Mouse (Mus musculus) MEL (cell line): ENCODE data around the gene Dpf3. TPM values are rescaled to one million over a fixed set of nuclear protein-coding genes. Genes with fewer than 3 reads are reported as not detected.

Experiments
- DNase-seq: peaks from one replicate; pipeline ENCODE4 v3.0.0; 2011; ENCODE audit warnings: low read depth, low spot score
- H3K27ac ChIP-seq: 2 replicates; pipeline ENCODE4 v1.5.1; 2012; ENCODE audit warnings: low read depth, mild to moderate bottlenecking, control low read depth, low read length, moderate library complexity; ENCODE audit not compliant: control insufficient read depth
- H3K27me3 ChIP-seq, 2 experiments: fragments of 150-350 bp in 1 of 2; sonication (generic) in 1 of 2; 2 replicates each; pipeline ENCODE4 v1.6.1; 2012; ENCODE audit warnings: low read length in 2 of 2, mild to moderate bottlenecking in 2 of 2, improper control_type of control experiment in 1 of 2, moderate library complexity in 1 of 2; ENCODE audit not compliant: insufficient read depth in 2 of 2, control insufficient read depth in 1 of 2
- H3K36me3 ChIP-seq, 2 experiments: 2 replicates each; pipeline ENCODE4 v1.6.1; 2012 to 2014; ENCODE audit warnings: low read length in 2 of 2, improper control_type of control experiment in 1 of 2, inconsistent platforms in 1 of 2, mild to moderate bottlenecking in 1 of 2; ENCODE audit not compliant: insufficient read depth in 2 of 2, control insufficient read depth in 1 of 2
- H3K4me1 ChIP-seq, 2 experiments: fragments of 150-350 bp in 1 of 2; sonication (generic) in 1 of 2; 2 replicates each; pipeline ENCODE4 v1.6.1; 2012; ENCODE audit warnings: low read length in 2 of 2, improper control_type of control experiment in 1 of 2, mild to moderate bottlenecking in 1 of 2; ENCODE audit not compliant: insufficient read depth in 2 of 2, control insufficient read depth in 1 of 2
- H3K4me3 ChIP-seq, 2 experiments: fragments of 150-350 bp in 1 of 2; sonication (generic) in 1 of 2; 2 replicates each; pipeline ENCODE4 v1.5.1; 2012; ENCODE audit warnings: low read depth in 2 of 2, low read length in 2 of 2, mild to moderate bottlenecking in 2 of 2, moderate library complexity in 2 of 2, control low read depth in 1 of 2, improper control_type of control experiment in 1 of 2; ENCODE audit not compliant: control insufficient read depth in 1 of 2, insufficient read depth in 1 of 2
- H3K79me2 ChIP-seq: 2 replicates; pipeline ENCODE4 v1.6.1; 2012; ENCODE audit warnings: mild to moderate bottlenecking, low read length, moderate library complexity; ENCODE audit not compliant: control insufficient read depth, poor library complexity, insufficient read depth
- H3K9ac ChIP-seq: 2 replicates; pipeline ENCODE4 v1.6.1; 2012; ENCODE audit warnings: low read depth, mild to moderate bottlenecking, control low read depth, low read length, moderate library complexity; ENCODE audit not compliant: control insufficient read depth, poor library complexity, severe bottlenecking
- H3K9me3 ChIP-seq: fragments of 150-350 bp; sonication (generic); replicated peaks from 2 replicates; pipeline ENCODE4 v1.6.1; 2012; ENCODE audit warnings: mild to moderate bottlenecking, low read length, improper control_type of control experiment, moderate library complexity; ENCODE audit not compliant: insufficient read depth
- E2F4 ChIP-seq: IDR thresholded peaks from 2 replicates; pipeline ENCODE4 v1.6.1; 2011; ENCODE audit warnings: low read depth, low read length, improper control_type of control experiment, borderline replicate concordance
- ELF1 ChIP-seq: IDR thresholded peaks from 2 replicates; pipeline ENCODE4 v1.6.1; 2014; ENCODE audit warnings: low read depth, mild to moderate bottlenecking, inconsistent platforms, low read length, improper control_type of control experiment, moderate library complexity
- EP300 ChIP-seq, 2 experiments: IDR thresholded peaks; 2 replicates each; pipeline ENCODE4 v1.6.1; 2011; ENCODE audit warnings: improper control_type of control experiment in 2 of 2, low read length in 2 of 2, low read depth in 1 of 2, mild to moderate bottlenecking in 1 of 2
- ETS1 ChIP-seq: IDR thresholded peaks from 2 replicates; pipeline ENCODE4 v1.6.1; 2012; ENCODE audit warnings: low read depth, mild to moderate bottlenecking, inconsistent platforms, low read length, improper control_type of control experiment, moderate library complexity
- GATA1 ChIP-seq: IDR thresholded peaks from 2 replicates; pipeline ENCODE4 v1.6.1; 2011; ENCODE audit warnings: low read depth, low read length, improper control_type of control experiment
- HCFC1 ChIP-seq: IDR thresholded peaks from 2 replicates; pipeline ENCODE4 v1.6.1; 2012; ENCODE audit warnings: low read depth, mild to moderate bottlenecking, inconsistent platforms, low read length, improper control_type of control experiment, moderate library complexity
- JUND ChIP-seq: IDR thresholded peaks from 2 replicates; pipeline ENCODE4 v1.6.1; 2011; ENCODE audit warnings: low read depth, mild to moderate bottlenecking, improper control_type of control experiment, low read length
- MAFK ChIP-seq: IDR thresholded peaks from 2 replicates; pipeline ENCODE4 v1.6.1; 2011; ENCODE audit warnings: low read depth, mild to moderate bottlenecking, low read length, improper control_type of control experiment, borderline replicate concordance
- MAZ ChIP-seq: IDR thresholded peaks from 2 replicates; pipeline ENCODE4 v1.6.1; 2012; ENCODE audit warnings: low read depth, mild to moderate bottlenecking, inconsistent platforms, low read length, improper control_type of control experiment
- MEF2A ChIP-seq: IDR thresholded peaks from 2 replicates; pipeline ENCODE4 v1.6.1; 2014; ENCODE audit warnings: low read depth, mild to moderate bottlenecking, inconsistent platforms, low read length, improper control_type of control experiment; ENCODE audit not compliant: poor library complexity, insufficient replicate concordance, severe bottlenecking; ENCODE audit errors: extremely low read depth
- MYB ChIP-seq: IDR thresholded peaks from 2 replicates; pipeline ENCODE4 v1.6.1; 2011; ENCODE audit warnings: mild to moderate bottlenecking, low read depth, low read length, improper control_type of control experiment
- NRF1 ChIP-seq: IDR thresholded peaks from 2 replicates; pipeline ENCODE4 v1.6.1; 2014; ENCODE audit warnings: low read depth, mild to moderate bottlenecking, inconsistent platforms, low read length, improper control_type of control experiment, moderate library complexity; ENCODE audit not compliant: poor library complexity, insufficient read depth, severe bottlenecking
- POLR2AphosphoS5 ChIP-seq: IDR thresholded peaks from 2 replicates; pipeline ENCODE4 v1.6.1; 2012; ENCODE audit warnings: low read depth, borderline replicate concordance, mild to moderate bottlenecking, inconsistent platforms, low read length, moderate library complexity, mixed read lengths
- RAD21 ChIP-seq: IDR thresholded peaks from 2 replicates; pipeline ENCODE4 v1.6.1; 2011; ENCODE audit warnings: mild to moderate bottlenecking, low read depth, low read length, improper control_type of control experiment
- RCOR1 ChIP-seq: IDR thresholded peaks from 2 replicates; pipeline ENCODE4 v1.6.1; 2012; ENCODE audit warnings: low read depth, mild to moderate bottlenecking, inconsistent platforms, low read length, improper control_type of control experiment
- SMC3 ChIP-seq: IDR thresholded peaks from 2 replicates; pipeline ENCODE4 v1.6.1; 2011; ENCODE audit warnings: low read depth, low read length, improper control_type of control experiment
- TAL1 ChIP-seq: IDR thresholded peaks from 2 replicates; pipeline ENCODE4 v1.6.1; 2012; ENCODE audit warnings: mild to moderate bottlenecking, inconsistent platforms, low read length, moderate library complexity, mixed read lengths
- UBTF ChIP-seq: IDR thresholded peaks from 2 replicates; pipeline ENCODE4 v1.6.1; 2012; ENCODE audit warnings: low read depth, mild to moderate bottlenecking, inconsistent platforms, low read length, improper control_type of control experiment, moderate library complexity, borderline replicate concordance; ENCODE audit not compliant: insufficient read depth
- USF1 ChIP-seq: IDR thresholded peaks from 2 replicates; pipeline ENCODE4 v1.6.1; 2014; ENCODE audit warnings: low read depth, mild to moderate bottlenecking, inconsistent platforms, low read length, improper control_type of control experiment, moderate library complexity
- USF2 ChIP-seq, 2 experiments: IDR thresholded peaks; 2 replicates each; pipeline ENCODE4 v1.6.1; 2011 to 2012; ENCODE audit warnings: improper control_type of control experiment in 2 of 2, low read length in 2 of 2, borderline replicate concordance in 1 of 2, inconsistent platforms in 1 of 2, low read depth in 1 of 2, mild to moderate bottlenecking in 1 of 2; ENCODE audit not compliant: insufficient read depth in 1 of 2
- ZNF384 ChIP-seq: IDR thresholded peaks from 2 replicates; pipeline ENCODE4 v1.6.1; 2012; ENCODE audit warnings: low read depth, mild to moderate bottlenecking, inconsistent platforms, low read length, improper control_type of control experiment
- polyA plus RNA-seq, 2 experiments: library from polyadenylated mRNA; stranded (reverse) in 1 of 2; unstranded in 1 of 2; fragments of >175 nt in 1 of 2; fragments of >200 nt in 1 of 2; gene quantifications; 2 replicates each; pipeline versions ENCODE4 v1.2.1 to v1.2.4; 2012; ENCODE audit warnings: low replicate concordance in 2 of 2, low read depth in 1 of 2; ENCODE audit not compliant: insufficient read length in 2 of 2, insufficient read depth in 1 of 2, missing spikeins in 1 of 2
- total RNA-seq: library from RNA; depleted of rRNA; stranded (reverse); fragments of 300-350 nt; gene quantifications from 2 replicates; pipeline ENCODE4 v1.2.3, GENCODE M21; 2012

The Dpf3 gene
- total and polyA plus RNA-seq, 3 experiments = 4.2 to 6.8 TPM; not detected in 1

GRCm38 (mm10) chr12:83229683-83230082 lies 257.8 kb downstream of the Dpf3 start:
- no peak overlapping the region for H3K9ac ChIP-seq
- H3K36me3 ChIP-seq = no peaks in the 10 kb centered on the region
- H3K79me2 ChIP-seq = no peaks in the 10 kb centered on the region
- H3K27ac ChIP-seq = no peak overlapping the region
- TF ChIP-seq RCOR1 = no peak
- no peak for TF ChIP-seq ELF1
- TF ChIP-seq UBTF = no peak
- TF ChIP-seq SMC3 = no peak
- TF ChIP-seq ZNF384 = no peak
- no peak for TF ChIP-seq USF1
- TF ChIP-seq MYB = no peak
- TF ChIP-seq USF2 (IDR thresholded peaks at IDR 0.05; ENCODE audit: borderline replicate concordance in 1 of 2, insufficient read depth in 1 of 2, low read depth in 1 of 2, low read length in 2 of 2) = no peak
- TF ChIP-seq RAD21 = no peak
- no peak for TF ChIP-seq E2F4
- TF ChIP-seq JUND = no peak
- TF ChIP-seq ETS1 = no peak
- no peak for TF ChIP-seq GATA1
- no peak for DNase-seq
- H3K4me1 ChIP-seq = no peaks in the 10 kb centered on the region
- H3K4me3 ChIP-seq = no peak overlapping the region
- no peaks in the 10 kb centered on the region for H3K27me3 ChIP-seq
- H3K9me3 ChIP-seq = no peaks in the 10 kb centered on the region

- TF ChIP-seq JUND (no peak), MEF2A (no peak), SMC3 (no peak), MAFK (no peak), MYB (no peak), MAZ (no peak), TAL1 (no peak), USF1 (no peak), POLR2AphosphoS5 (no peak), EP300 (IDR thresholded peaks at IDR 0.05; ENCODE audit: low read depth in 1 of 2, low read length in 2 of 2) (no peak), NRF1 (no peak), HCFC1 (no peak)
- no peak overlapping the region for H3K27ac ChIP-seq
These were observed 260.5 kb downstream of the Dpf3 start for GRCm38 (mm10) chr12:83227014-83227413.

More at GRCm38 (mm10) chr12:83227014-83227413, 260.5 kb downstream of the Dpf3 start:
- no peak for DNase-seq
- no peak overlapping the region for H3K4me3 ChIP-seq
- no peaks in the 10 kb centered on the region for H3K9me3 ChIP-seq
- no peaks in the 10 kb centered on the region for H3K79me2 ChIP-seq
- no peaks in the 10 kb centered on the region for H3K4me1 ChIP-seq
- H3K27me3 ChIP-seq = no peaks in the 10 kb centered on the region
- H3K36me3 ChIP-seq = no peaks in the 10 kb centered on the region
- H3K9ac ChIP-seq = no peak overlapping the region
